Mouse (Mus musculus) spleen, embryonic (tissue): ENCODE results near the gene Mum1.

Source experiments
- CTCF ChIA-PET: fragments of 350-600 bp; sonication (Branson Sonifier 250); formaldehyde crosslinking; loops from one replicate; lab custom pipeline; 2022; lab: Charles Lee

Gene Mum1

DNA sequence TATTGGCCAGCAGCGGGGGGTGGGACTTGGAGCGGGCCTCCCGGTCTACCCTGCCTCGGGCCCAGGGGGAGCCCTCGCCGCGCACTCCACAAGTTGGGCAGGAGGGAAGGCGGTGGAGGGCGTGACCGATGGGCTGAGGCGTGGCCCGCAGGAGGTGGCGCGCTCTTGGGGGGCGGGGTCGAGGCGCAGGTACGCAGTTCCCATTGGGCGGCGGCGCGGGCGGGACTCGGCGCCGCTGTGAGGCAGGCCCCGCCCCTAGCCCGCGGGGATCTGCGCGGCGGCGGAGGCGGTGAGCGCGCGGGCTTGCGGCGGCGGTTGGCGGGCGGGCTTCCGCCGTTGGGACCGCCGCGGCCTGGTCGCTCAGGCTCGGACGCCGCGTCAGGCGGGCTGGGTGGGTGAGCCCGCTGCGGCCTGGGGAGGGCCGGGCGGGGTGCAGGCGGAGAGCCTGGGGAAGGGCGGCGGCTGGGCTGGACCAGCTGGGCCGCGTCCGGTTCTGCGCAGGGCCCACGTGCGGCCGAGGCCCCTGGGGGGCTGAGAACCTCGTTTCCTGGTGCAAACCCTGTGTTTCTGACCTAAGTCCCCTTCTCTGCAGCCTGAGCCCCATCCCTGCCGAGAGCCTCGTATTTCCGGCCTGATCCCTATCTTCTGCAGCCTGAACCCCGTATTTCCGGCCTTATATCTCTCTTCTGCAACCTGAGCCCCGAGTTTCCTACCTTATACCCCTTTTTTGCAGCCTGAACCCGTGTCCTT is at the start of gene Mum1:
TSS of gene Mum1 (plus strand) at position 19 of the 750 bp plus-strand sequence.
- CTCF ChIA-PET, result no interaction called here

DNA sequence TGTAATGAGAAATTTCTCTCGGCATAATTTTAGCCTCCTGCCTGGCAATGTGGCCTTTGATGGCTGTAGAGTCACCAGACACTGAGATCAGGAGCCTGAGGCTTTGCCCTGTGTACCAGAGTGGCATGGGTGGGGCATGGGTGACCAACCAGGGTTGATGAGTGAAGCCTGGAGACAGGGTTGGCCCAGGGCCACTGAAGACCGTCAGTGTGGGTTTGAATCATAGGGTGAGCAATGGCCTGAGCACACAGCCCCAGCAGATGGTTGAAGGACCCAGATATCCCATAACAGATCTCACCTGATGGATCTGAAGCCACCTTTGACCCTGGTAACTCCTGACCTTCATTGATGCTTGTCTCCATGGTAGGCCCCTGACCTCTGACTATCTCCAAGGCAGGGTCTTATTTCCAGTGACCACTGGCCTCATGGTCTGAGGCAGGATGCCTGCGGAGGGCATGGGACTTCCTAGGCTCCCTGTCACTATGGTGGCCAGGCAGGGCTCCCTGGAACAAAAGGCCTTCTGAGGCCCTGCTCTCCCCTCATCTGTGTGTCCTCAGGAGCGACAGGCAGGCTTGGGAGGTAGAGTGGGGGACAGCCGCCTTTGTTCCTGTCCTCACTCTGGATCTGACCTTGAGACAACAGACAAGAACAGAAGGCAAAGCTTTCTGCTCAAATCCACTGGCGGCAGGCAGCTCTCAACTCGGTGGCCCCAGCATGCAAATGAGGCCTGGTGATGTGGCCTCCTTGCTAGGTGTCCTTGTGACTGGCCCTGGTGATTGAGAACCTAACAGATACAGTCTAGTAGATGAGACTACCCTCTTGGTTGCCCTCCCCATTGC is 48.6 kb upstream of the Mum1 start:
- CTCF ChIA-PET, result no interaction called here

DNA sequence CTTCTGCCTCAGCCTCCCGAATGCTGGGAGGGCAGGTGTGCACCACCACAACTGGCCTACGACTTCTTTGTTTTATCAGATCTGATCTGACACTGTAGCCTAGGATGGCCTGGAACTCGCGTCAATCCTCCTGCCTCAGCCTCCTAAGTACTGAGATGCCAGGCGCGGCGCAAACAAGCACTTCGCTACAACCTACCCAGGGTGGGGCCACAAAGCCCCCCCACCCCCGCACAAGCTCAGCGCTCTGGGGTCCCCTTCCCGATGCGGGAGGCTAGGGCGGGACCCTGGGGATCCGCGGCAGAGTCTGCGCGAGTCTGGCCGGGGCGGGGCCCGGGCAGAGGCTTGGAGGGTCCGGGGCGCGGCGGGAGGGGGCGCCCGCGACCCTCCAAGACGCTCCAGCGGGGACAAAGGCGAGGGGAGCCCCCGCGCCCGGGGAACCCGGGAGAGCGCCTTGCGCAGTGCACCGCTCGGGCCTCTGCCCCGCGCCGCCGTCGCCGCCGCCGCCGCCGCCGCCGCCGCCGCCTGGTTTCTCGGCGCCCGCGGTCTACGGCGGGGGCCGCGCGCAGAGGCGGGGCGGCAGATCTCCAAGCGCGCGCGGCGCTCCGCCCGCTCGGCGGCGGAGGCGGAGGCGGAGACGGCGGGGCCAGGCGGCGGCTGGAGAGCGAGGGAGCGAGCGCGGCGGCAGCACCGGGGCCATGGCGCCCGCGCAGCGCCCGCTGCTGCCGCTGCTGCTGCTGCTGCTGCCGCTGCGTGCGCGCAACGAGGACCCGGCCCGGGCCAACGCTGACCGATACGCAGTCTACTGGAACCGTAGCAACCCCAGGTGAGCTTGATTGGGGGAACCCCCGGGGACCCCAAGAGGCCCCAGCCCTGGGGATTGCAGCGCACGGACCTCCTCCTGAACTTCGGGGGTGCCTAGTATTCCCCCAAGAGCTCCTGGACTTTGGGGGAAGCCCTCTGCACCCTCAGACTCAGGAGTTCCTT is 46.9 kb upstream of the Mum1 start, which contains the start of gene Efna2:
TSS of gene Efna2 (plus strand) at position 415 of the 984 bp plus-strand sequence.
- CTCF ChIA-PET, result interaction anchor here (0.7 kb wide), 1 partner anchor 44 kb away, joined by 4 read pairs; no protein-coding TSS in a partner anchor

DNA sequence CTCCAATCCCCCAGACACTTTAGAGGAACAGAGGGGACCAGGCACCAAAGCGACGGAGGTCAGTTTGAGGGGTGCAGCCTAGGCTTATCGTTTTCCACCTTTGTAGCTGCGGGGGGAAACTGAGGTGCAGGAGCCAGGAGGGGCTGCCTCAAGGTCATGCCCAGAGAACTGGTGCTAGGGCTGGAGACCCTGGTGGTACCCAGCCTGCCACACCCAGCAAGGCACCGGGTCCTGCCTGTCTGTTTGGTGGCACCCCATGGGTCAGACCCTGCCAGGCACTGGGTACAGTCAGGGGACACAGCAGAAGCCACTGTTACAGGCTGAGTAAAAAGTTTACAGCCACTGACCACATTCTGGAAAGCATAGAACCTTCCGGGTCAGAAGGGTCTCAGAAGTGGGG is 45.9 kb upstream of the Mum1 start:
- CTCF ChIA-PET, result no interaction called here

DNA sequence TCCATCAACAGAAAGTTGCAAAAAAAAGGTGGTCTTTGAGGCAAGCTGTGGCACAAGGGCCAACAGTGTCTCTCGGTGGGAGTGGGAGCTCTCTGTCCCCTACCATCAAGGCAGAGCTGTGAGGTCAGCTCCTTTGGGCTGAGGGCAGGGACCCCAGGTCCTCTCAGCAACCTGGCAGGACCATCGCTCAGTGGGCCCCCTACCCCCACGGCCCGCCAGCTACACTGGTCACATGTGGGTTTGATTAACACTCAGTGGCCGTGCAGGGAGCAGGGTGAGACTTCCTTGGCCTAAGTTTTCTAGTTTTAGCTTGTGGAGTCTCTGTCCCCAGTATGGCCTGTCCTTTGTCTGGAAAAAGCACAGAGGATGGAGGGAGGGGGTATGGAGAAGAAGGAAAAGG is 45.4 kb upstream of the Mum1 start:
- CTCF ChIA-PET, result no interaction called here

DNA sequence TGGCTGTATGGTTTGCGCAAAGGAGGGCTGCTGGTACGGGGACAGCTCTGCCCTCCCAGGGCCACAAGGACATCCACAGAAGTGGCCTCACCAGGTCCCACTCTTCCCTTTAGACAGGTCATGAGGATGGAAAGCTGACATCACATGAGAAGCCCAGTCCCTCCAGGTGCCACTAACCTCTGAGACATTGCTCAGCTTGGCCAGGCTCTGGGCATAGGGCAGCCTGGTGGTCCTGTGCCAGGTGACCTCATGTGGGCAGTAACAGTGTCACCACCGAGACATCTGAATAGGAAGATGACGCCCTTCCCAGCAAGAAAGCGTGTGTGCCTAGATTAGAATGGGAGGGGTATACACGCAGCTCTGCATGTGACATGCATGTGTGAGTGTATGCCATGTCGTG is 43.7 kb upstream of the Mum1 start:
- CTCF ChIA-PET, result no interaction called here

DNA sequence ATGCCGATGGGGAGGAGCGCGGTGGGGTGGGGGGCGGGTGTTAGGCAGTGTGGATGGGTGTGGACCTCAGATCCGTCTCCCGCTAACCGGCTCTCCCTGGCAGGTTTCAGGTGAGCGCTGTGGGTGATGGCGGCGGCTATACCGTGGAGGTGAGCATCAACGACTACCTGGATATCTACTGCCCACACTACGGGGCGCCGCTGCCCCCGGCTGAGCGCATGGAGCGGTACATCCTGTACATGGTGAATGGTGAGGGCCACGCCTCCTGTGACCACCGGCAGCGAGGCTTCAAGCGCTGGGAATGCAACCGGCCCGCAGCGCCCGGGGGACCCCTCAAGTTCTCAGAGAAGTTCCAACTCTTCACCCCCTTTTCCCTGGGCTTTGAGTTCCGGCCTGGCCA is 39.6 kb upstream of the Mum1 start:
- CTCF ChIA-PET, result interaction anchor here (0.6 kb wide), 1 partner anchor 362 kb away, joined by 4 read pairs; no protein-coding TSS in a partner anchor

DNA sequence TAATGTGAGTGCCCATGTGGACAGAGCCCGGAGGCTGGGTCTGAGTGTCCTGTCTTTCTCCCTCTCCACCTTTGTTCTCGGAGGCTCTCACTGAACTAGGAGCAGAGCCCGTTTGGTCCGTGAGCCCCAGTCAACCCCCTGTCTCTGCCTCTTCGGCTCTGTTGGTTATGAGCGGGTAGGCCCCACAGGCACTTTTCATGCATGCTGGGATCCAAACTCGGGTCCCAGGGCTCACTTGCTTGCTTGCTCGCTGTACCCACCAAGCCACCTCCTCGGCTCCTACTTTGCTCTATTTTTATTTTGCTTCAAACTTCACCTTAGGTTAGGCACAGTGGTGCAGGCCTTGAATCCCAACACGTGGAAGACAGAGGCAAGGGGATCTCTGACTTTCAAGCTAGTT is 38.5 kb upstream of the Mum1 start:
- CTCF ChIA-PET, result no interaction called here

DNA sequence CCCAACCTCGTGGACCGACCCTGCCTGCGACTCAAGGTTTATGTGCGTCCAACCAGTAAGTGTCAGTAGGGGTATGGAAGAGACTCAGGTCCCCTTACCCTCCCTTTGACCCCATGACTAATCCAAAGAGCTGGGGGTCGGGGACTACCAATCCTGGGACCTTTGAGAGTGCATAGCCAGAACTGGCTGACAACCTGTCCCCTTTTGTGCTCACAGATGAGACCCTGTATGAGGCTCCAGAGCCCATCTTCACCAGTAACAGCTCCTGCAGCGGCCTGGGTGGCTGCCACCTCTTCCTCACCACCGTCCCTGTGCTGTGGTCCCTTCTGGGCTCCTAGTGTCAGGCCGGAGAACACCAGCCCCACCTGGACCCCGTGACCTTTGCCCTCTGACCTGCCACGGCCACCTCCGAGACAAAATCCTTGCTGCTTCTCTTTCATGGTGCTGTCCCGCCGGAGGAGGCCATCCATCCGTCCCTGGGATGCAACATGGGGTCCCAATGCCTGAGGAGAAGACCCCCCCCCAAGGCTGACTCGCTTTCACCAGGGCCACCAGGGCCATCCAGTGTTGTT is 37.7 kb upstream of the Mum1 start:
- CTCF ChIA-PET, result no interaction called here

DNA sequence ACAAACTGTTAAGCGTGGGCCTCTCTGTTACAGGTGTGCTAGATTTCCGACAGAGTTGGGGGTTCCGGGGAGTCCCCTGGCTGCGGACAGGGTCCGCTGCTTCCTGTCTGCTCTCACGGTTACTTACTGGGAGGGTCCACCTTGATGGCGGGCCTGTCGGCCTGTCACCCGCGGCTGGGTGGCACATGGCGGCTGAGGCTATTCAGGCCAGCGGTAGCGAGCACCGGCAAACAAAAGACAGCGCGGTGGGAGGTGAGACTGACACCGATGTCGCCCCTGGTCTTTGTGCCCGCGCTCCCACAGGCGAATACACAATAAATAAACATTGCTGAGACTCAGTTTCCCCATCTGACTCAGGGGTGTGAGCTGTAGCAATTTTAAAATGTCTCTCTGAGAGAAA is 36.2 kb upstream of the Mum1 start:
- CTCF ChIA-PET, result no interaction called here

DNA sequence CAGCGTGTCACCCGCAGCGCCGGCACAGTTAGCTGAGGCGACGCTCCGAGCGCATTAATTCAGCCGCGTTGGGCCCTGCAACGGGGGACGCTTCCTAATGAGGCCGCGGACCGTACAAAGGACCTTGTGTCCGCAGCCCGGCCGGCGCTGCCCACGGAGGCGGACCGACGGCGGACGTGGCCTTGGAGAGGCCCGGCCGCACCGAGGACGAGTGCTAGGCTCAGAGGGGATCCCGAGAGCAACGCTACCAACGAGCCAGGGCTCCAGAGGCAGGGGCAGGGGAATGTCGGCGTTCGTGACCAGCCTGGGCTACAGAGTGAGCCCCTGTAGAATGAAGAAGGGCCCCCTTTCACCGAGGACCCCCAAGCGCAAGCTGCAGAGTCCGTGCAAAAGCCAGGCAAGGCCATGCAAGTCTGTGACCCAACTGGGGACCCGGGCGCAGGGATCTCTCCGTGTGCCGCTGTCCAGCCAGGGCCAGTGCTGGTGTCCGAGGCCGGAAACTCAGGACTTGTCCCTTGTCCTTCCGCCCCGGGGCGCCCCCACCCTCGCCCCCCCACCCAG is 35.7 kb upstream of the Mum1 start:
- CTCF ChIA-PET, result interaction anchor here (0.7 kb wide), 1 partner anchor 678 kb away, joined by 5 read pairs; no protein-coding TSS in a partner anchor

DNA sequence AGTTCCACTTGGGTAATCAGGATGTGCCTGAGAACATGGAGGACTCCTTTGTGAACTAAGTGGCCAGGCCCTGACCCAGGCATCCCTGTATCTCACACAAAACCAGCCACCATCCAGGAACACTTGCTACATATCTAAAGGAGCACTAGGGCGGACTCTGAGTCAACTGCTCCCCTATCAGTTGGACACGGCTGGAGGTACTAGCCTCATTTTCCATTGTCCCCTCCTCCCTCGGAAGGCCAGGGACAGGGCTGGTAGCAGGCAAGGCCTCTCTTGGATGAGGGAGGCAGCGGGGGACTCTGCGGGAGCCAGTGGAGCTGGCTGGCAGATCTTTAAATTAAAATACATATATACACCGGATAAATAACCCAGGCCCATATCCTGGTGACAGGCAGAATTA is 32.3 kb upstream of the Mum1 start:
- CTCF ChIA-PET, result no interaction called here

DNA sequence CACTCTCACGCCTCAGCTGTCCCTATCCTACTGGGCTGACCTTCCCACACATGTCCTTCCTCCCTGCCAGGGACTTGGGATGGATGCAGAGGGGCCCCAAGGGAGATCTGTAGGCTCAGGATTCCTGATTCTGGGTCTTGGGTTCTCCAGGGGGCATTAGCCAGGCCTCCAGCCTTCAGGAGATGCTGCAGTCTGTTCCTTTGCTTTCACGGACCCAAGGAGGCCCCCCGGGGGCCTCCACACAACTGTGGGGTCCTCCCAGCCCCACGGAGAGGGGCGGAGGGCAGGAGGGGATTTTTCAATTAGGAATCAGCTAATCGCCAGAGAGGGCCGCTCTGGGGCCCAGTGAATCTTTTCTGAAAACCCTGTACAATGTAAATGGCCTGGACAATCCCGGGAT is 31.8 kb upstream of the Mum1 start:
- CTCF ChIA-PET, result no interaction called here

DNA sequence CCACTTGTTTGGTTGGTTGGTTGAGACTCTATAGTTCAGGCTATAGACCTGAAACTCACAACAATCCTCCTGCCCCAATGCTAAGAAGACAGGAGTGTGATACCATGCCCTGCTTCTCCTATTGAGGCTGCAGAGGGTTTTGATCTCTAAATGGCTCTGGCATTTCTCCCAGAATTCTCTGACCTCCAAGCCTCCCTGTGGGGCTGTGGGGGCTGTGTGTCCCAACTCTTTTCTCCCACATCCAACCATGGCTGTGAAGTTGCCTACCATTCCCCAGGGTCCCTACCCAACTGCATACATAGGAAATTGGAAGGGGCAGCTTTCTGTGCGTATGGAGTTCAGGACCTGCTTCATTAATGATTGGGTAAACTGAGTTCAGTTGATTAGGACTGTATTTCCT is 30.1 kb upstream of the Mum1 start:
- CTCF ChIA-PET, result no interaction called here

DNA sequence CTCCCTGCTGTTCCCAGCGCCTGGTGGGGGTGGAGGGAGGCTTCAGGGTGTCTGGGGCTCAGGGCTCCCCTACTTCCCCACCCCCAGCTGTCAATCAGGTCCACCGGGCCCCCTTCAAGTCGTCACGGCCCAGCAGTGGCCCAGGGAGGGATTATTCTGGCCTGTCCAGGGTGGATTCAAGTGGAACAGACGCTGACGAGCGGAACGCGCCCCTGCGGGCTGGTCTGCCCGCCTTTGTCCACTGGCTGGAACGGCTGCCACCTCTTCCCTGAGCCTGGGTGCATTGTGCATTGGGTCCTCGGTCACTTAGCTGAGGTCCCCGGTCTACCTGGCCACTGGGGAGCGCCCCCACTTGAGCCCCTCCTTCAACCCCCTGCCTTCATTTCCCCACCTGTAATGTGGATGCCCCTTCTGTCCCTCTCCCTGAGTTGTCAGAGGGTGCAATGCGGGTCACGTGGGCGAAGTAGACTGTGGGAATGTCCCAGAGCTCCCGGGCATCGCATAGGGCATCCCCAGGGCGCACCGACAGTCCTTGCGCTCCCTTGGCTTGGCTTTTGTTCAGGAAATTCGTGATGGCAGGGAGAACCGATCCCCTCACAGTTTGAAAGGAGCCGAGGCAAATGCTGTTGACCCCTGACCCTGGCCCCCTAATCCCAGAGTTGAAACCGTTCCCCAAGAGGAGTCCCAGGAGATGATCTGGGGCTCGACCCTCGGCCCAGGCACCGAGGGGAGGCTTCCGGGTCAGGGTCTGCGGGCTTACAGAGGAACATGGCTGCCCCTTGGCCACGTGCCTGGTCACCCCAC is 29.3 kb upstream of the Mum1 start:
- CTCF ChIA-PET, result no interaction called here

DNA sequence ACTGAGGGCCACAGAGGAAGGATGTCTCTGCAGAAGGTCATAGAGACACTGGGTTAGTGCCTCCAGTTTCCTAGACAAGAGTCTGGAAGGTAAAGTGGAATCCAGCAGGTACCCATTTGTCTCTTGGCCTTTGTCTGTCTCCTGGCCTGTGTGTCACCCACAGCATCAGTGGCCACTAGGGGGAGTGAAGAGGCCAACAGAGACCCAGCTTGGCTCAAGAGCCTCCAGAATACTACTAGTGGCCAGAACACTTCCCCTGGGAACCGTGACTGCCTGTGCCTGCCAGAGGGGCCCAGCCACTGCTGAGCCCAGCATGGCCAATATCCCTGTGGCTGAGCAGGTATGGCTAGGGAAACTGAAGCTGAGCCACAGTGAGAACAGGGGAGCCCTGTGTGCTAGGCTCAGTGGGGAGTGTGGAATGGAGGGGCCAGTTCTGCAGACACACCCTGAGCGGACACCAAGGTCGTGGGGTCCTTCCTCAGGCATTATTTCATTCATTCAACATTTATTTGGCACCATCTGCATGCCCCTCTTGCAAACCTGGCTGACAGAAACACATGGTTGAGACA is 26.7 kb upstream of the Mum1 start:
- CTCF ChIA-PET, result interaction anchor here (0.6 to 1.2 kb wide), 2 partner anchors 23 to 48 kb away, joined by 3 to 4 read pairs; no protein-coding TSS in a partner anchor

DNA sequence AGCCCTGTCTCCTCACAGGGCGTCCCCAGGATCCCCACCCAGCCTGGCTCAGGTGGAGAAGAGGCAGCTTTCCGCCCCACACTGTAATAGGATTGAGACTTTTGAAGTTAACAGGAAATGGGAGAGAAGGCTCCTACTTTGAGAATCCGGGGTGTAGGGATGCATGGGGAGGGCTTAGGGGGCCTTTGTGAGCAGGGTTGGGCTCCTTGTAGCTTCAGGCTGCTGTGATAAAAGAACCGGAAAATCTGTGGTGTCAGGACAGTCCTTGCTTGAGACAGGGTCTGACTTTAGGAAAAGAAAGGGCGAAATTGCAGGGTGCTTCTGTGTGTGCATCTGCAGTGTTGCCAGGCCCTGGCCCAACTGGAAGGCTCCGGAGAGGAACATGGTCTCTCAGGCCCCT is 25.7 kb upstream of the Mum1 start:
- CTCF ChIA-PET, result interaction anchor here (1.2 kb wide), 1 partner anchor 46 kb away, joined by 4 read pairs; no protein-coding TSS in a partner anchor

DNA sequence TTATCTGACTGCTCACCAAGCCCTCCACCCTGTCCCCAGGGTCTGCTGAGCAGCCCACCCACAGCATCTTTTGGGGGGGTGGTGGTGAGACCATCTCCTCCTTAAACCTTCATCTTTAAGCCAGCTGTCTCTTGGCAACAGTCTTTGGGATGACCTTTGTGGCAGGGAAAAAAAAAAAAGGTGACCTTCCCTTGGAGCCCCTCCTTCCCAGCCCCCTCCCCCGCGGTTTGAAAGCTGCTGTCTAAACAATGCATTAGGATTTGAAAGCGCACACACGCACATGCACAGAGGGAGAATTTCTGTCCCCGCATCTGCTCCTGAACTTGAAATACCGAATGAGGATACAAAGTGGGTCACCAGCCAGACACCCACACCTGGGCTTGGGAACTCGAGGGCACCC is 22.2 kb upstream of the Mum1 start:
- CTCF ChIA-PET, result no interaction called here

DNA sequence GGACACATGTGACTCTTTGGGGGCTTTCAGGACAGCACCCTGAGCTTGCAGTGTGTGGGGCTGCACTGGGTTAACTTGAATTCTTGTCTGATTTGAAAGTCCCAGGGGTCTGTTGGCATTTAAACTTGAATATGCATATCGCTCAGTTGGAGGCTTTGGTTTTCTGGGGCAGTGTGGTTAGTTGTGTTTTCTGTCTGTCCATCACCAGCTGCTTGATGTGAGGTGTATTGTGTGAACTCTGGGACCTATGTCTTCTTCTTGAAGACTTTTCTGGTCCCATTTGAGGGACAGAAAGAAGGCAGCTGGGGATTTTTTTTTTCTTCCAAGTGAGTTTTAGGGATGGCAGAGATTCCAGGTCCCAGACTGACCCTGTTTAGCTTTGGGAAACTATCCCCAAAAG is 19.0 kb upstream of the Mum1 start:
- CTCF ChIA-PET, result no interaction called here

DNA sequence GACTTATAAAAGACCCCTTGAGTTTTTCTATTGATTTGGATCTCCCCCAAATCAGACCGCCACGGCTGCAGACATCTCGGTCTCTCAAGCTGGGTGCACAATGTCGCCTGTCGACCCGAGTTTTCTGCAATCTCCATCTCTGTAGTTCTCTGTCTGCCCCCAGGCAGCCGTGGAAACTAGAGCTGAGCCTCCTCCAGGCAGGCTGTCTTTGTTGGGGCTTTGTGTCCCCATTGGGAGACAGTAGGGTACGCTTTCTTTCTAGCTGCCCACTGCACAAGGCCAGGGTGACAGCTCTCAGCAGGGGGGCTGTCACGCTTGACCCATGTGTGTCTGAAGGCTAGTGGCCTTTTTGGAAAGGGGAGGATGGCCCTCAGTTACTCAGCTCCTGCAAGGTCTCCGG is 18.6 kb upstream of the Mum1 start:
- CTCF ChIA-PET, result no interaction called here
